ENCODE assay signal across 19 mouse cellular contexts in the genomic region with DNA sequence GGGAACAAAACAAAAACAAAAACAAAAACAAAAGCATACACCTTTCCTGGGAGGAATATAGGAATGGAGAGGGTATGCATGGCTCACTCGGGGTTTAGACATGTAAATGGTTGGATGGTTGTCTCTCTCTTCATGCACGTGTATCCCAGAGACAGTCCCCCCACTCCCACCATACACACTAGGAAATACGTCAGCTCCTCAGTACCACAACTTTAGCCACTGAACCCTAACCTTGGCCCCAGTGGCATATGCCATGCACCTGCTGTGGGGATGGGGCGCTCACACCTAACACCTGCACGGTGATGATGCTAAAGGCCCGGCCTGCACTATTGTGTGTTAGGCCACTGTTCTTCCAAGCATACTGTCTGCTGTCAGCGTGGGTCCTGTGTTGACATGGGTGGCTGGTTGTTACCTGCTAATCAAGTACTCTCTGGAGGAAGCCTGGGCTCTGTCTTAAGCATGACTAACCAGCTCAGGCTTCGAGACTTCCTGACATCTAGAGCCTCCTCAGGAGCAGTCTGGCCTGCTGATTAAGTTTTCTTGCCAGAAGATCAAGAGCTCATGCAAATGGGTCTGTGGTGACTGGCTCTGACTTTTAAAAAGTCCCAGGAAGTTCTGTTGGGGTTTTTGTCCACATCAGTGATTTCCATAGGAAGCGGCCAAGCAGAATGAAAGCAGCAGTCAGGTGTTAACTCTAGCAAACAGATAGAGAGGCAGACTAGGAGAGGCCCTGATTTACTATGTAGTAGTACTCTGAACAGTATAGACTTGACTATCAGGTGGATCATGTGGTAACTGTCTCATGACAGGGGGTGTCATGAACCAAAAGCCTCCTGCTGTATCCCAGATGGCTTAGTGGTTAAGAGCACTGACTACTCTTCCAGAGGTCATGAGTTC.
DNase-seq lines count a peak whose midpoint lies in the region; ATAC-seq lines count a peak whose summit lies in the region.
"Had no signal": no experiment of that assay in that cellular context is flagged by ENCODE, and none has a peak within 500 bp of the region (broad histone marks: within the 10 kb centered on the region; RNA-seq: fewer than 3 reads in every experiment).

No protein-coding gene starts in this region.

- H3K4me1 ChIP-seq in kidney, embryonic 15.5 days, result no peaks in the 10 kb centered on the region
- H3K4me1 ChIP-seq in hindbrain, embryonic 13.5 days (replicated peaks), result no peaks in the 10 kb centered on the region
- H3K4me1 ChIP-seq: embryonic facial prominence, embryonic 10.5 days; forebrain, embryonic 15.5 days; limb, embryonic 12.5 days; liver, embryonic 15.5 days had no signal

- WGBS in kidney, embryonic 15.5 days, result 71% methylated on average over 9 of the region's 9 CpGs
- 82% methylated on average over 9 of the region's 9 CpGs for WGBS in hindbrain, embryonic 13.5 days

- no peak overlapping the region for H3K9ac ChIP-seq in kidney, embryonic 15.5 days
- no peak overlapping the region for H3K9ac ChIP-seq in hindbrain, embryonic 13.5 days
- H3K9ac ChIP-seq: forebrain, embryonic 15.5 days; limb, embryonic 12.5 days; liver, embryonic 15.5 days had no signal

- no peaks in the 10 kb centered on the region for H3K36me3 ChIP-seq in kidney, embryonic 15.5 days
- H3K36me3 ChIP-seq in hindbrain, embryonic 13.5 days, result no peaks in the 10 kb centered on the region
- H3K36me3 ChIP-seq: embryonic facial prominence, embryonic 10.5 days; forebrain, embryonic 15.5 days; G1E; limb, embryonic 12.5 days; liver, embryonic 15.5 days had no signal

- DNase-seq in kidney, adult 11 months, result no peak
- peak; percentile 40 for DNase-seq in thymus, postnatal 0 days (ENCODE audit: low spot score)
- DNase-seq in thymus, postnatal 25 days, result no peak
- DNase-seq in cerebellum, postnatal 4 days (ENCODE audit: low spot score in 2 of 2), result no peak
- no peak for DNase-seq in layer of hippocampus, postnatal 36 days
- DNase-seq: adrenal gland, adult 2 months; cerebellum, postnatal 14 days; kidney, postnatal 25 days had no signal

- ATAC-seq in kidney, embryonic 15.5 days (replicated peaks; ENCODE audit: low FRiP score), result 0 out of 2 replicates have a peak, but pooled peaks have one; percentile 25
- peak; percentile 44 for ATAC-seq in monocyte, adult 5-6 weeks (replicated peaks; ENCODE audit: insufficient number of reproducible peaks, low FRiP score, low TSS enrichment, poor library complexity, severe bottlenecking)
- no peak for ATAC-seq in hindbrain, embryonic 13.5 days (ENCODE audit: low FRiP score)
- ATAC-seq: forebrain, embryonic 15.5 days had no signal

- peaks cover 12% of the 10 kb centered on the region for H3K27me3 ChIP-seq in kidney, embryonic 15.5 days
- no peaks in the 10 kb centered on the region for H3K27me3 ChIP-seq in hindbrain, embryonic 13.5 days
- H3K27me3 ChIP-seq: forebrain, embryonic 15.5 days; limb, embryonic 12.5 days; liver, embryonic 15.5 days had no signal

- no peak overlapping the region for H3K4me2 ChIP-seq in kidney, embryonic 15.5 days
- no peak overlapping the region for H3K4me2 ChIP-seq in hindbrain, embryonic 13.5 days
- H3K4me2 ChIP-seq: forebrain, embryonic 15.5 days; limb, embryonic 12.5 days; liver, embryonic 15.5 days; midbrain, embryonic 11.5 days had no signal

- H3K4me3 ChIP-seq in kidney, embryonic 15.5 days (replicated peaks), result no peak overlapping the region
- H3K4me3 ChIP-seq in hindbrain, embryonic 13.5 days, result no peak overlapping the region
- H3K4me3 ChIP-seq: embryonic facial prominence, embryonic 10.5 days; erythroblast, embryonic 14.5 days; forebrain, embryonic 15.5 days; limb, embryonic 12.5 days; liver, embryonic 15.5 days had no signal

- no peaks in the 10 kb centered on the region for H3K9me3 ChIP-seq in kidney, embryonic 15.5 days (replicated peaks)
- no peaks in the 10 kb centered on the region for H3K9me3 ChIP-seq in hindbrain, embryonic 13.5 days
- H3K9me3 ChIP-seq: embryonic facial prominence, embryonic 10.5 days; forebrain, embryonic 15.5 days; limb, embryonic 12.5 days; liver, embryonic 15.5 days had no signal

- H3K27ac ChIP-seq in kidney, embryonic 15.5 days, result no peak overlapping the region
- no peak overlapping the region for H3K27ac ChIP-seq in hindbrain, embryonic 13.5 days
- H3K27ac ChIP-seq: embryonic facial prominence, embryonic 10.5 days; forebrain, embryonic 15.5 days; limb, embryonic 12.5 days; liver, embryonic 15.5 days; macrophage had no signal
